Mouse (Mus musculus) CH12.LX (cell line): ENCODE data around the gene Ntmt1.

Experiments
- CHD1 ChIP-seq: IDR thresholded peaks from 2 replicates; pipeline ENCODE4 v1.6.1; 2012; ENCODE audit warnings: low read depth, low read length, improper control_type of control experiment, inconsistent platforms
- CTCF ChIP-seq, 2 experiments: IDR thresholded peaks in 1 of 2; conservative IDR thresholded peaks in 1 of 2; 2 replicates each; pipeline ENCODE4 v1.5.1; 2011 to 2012; ENCODE audit warnings: low read depth in 2 of 2, low read length in 2 of 2, improper control_type of control experiment in 1 of 2, inconsistent platforms in 1 of 2, mild to moderate bottlenecking in 1 of 2, moderate library complexity in 1 of 2
- MAZ ChIP-seq: IDR thresholded peaks from 2 replicates; pipeline ENCODE4 v1.6.1; 2012; ENCODE audit warnings: low read depth, mild to moderate bottlenecking, inconsistent platforms, low read length, improper control_type of control experiment, moderate library complexity
- POLR2AphosphoS2 ChIP-seq: IDR thresholded peaks from 2 replicates; pipeline ENCODE4 v1.6.1; 2011; ENCODE audit warnings: low read depth, low read length, improper control_type of control experiment
- USF1 ChIP-seq: IDR thresholded peaks from 2 replicates; pipeline ENCODE4 v1.6.1; 2014; ENCODE audit warnings: low read depth, mild to moderate bottlenecking, inconsistent platforms, low read length, improper control_type of control experiment
- ZC3H11A ChIP-seq: IDR thresholded peaks from 2 replicates; pipeline ENCODE4 v1.6.1; 2012; ENCODE audit warnings: low read depth, mild to moderate bottlenecking, inconsistent platforms, low read length, improper control_type of control experiment

DNA sequence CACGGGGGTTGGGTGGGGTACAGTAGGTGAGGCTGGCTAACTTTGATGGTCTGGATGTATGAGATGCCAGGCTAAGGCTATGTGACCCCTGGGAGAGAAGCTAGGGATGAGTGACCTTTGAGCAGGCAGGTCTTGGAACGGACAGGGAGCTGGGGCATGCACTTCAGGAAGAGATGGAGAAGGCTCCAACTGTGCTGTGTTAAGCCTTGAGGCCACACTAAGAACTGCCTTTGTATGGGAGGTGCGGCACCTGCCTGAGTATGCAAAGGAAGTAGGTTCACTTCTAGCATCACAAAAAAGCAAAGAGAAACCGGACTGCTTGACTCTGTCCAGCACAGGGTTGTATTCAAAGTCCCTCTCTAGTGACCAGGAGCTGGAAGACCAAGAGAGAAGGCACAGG, 29.4 kb upstream of the Ntmt1 start:
- TF ChIP-seq MAZ = no peak
- TF ChIP-seq CTCF (conservative IDR thresholded peaks at IDR 0.05 in 1 of 2, IDR thresholded peaks at IDR 0.05 in 1 of 2; ENCODE audit: low read depth in 2 of 2, low read length in 2 of 2) = no peak
- no peak for TF ChIP-seq CHD1
- no peak for TF ChIP-seq USF1
- no peak for TF ChIP-seq ZC3H11A
- no peak for TF ChIP-seq POLR2AphosphoS2
